Mouse (Mus musculus) CH12.LX (cell line): Measurements from ENCODE around the gene Pom121l2. TPM values are rescaled to one million over a fixed set of nuclear protein-coding genes. Genes with fewer than 3 reads are reported as not detected.
A peak's percentile ranks its signal among the peaks of the same experiment; 100 is the strongest.

Source experiments
- DNase-seq: peaks from one replicate; pipeline ENCODE4 v3.0.0-alpha.2; 2013; ENCODE audit errors: extremely low read depth
- H3K27ac ChIP-seq: 2 replicates; pipeline ENCODE4 v1.5.1; 2012; ENCODE audit warnings: low read depth, mild to moderate bottlenecking, control low read depth, moderate library complexity; ENCODE audit not compliant: insufficient read depth
- H3K27me3 ChIP-seq: replicated peaks from 2 replicates; pipeline ENCODE3; 2012; ENCODE audit warnings: inconsistent platforms
- H3K36me3 ChIP-seq, 2 experiments: replicated peaks in 1 of 2; 2 replicates each; pipeline versions ENCODE3 to v1.6.1; 2012; ENCODE audit warnings: inconsistent platforms in 1 of 2, low read length in 1 of 2, mild to moderate bottlenecking in 1 of 2, mixed read lengths in 1 of 2, moderate library complexity in 1 of 2; ENCODE audit not compliant: control insufficient read depth in 1 of 2, insufficient read depth in 1 of 2
- H3K4me1 ChIP-seq, 2 experiments: 2 replicates each; pipeline ENCODE4 v1.6.1; 2012; ENCODE audit warnings: inconsistent platforms in 1 of 2, moderate library complexity in 1 of 2; ENCODE audit not compliant: insufficient read depth in 2 of 2, control insufficient read depth in 1 of 2
- H3K4me2 ChIP-seq: 2 replicates; pipeline ENCODE4 v1.6.1; 2012; ENCODE audit warnings: low read depth, mild to moderate bottlenecking, control low read depth; ENCODE audit not compliant: poor library complexity, insufficient read depth, severe bottlenecking
- H3K4me3 ChIP-seq, 3 experiments: fragments of 150-350 bp in 1 of 3; sonication (generic) in 1 of 3; replicated peaks in 1 of 3; 2 replicates each; pipeline versions ENCODE3 to v1.5.1; 2011 to 2012; ENCODE audit warnings: low read depth in 2 of 3, low read length in 2 of 3, mild to moderate bottlenecking in 2 of 3, moderate library complexity in 2 of 3, control low read depth in 1 of 3, improper control_type of control experiment in 1 of 3, inconsistent platforms in 1 of 3, mixed read lengths in 1 of 3; ENCODE audit not compliant: poor library complexity in 1 of 3
- H3K79me2 ChIP-seq: replicated peaks from 2 replicates; pipeline ENCODE4 v1.6.1; 2012; ENCODE audit warnings: mild to moderate bottlenecking, moderate library complexity; ENCODE audit not compliant: control insufficient read depth, poor library complexity, insufficient read depth, severe bottlenecking; ENCODE audit errors: extremely low read depth
- H3K9ac ChIP-seq: 2 replicates; pipeline ENCODE4 v1.6.1; 2012; ENCODE audit warnings: low read depth, mild to moderate bottlenecking, control low read depth, moderate library complexity; ENCODE audit not compliant: insufficient read depth
- H3K9me3 ChIP-seq: replicated peaks from 2 replicates; pipeline ENCODE3; 2012; ENCODE audit warnings: low read length, inconsistent platforms, mixed read lengths
- CTCF ChIP-seq, 2 experiments: IDR thresholded peaks in 1 of 2; conservative IDR thresholded peaks in 1 of 2; 2 replicates each; pipeline ENCODE4 v1.5.1; 2011 to 2012; ENCODE audit warnings: low read depth in 2 of 2, low read length in 2 of 2, improper control_type of control experiment in 1 of 2, inconsistent platforms in 1 of 2, mild to moderate bottlenecking in 1 of 2, moderate library complexity in 1 of 2
- ELF1 ChIP-seq: IDR thresholded peaks from 2 replicates; pipeline ENCODE4 v1.6.1; 2014; ENCODE audit warnings: low read depth, mild to moderate bottlenecking, inconsistent platforms, low read length, improper control_type of control experiment
- GABPA ChIP-seq: IDR thresholded peaks from 2 replicates; pipeline ENCODE4 v1.6.1; 2012; ENCODE audit warnings: low read depth, low read length, improper control_type of control experiment, inconsistent platforms; ENCODE audit not compliant: insufficient replicate concordance
- JUND ChIP-seq: conservative IDR thresholded peaks from 2 replicates; pipeline ENCODE4 v1.6.1; 2011; ENCODE audit warnings: low read depth, low read length, improper control_type of control experiment
- KAT2A ChIP-seq: IDR thresholded peaks from 2 replicates; pipeline ENCODE4 v1.6.1; 2012; ENCODE audit warnings: low read length, improper control_type of control experiment, inconsistent platforms; ENCODE audit not compliant: insufficient replicate concordance
- MAFK ChIP-seq: IDR thresholded peaks from 2 replicates; pipeline ENCODE4 v1.6.1; 2011; ENCODE audit warnings: low read length, improper control_type of control experiment; ENCODE audit not compliant: insufficient replicate concordance
- MAX ChIP-seq: IDR thresholded peaks from 2 replicates; pipeline ENCODE4 v1.6.1; 2011; ENCODE audit warnings: low read length, improper control_type of control experiment
- MAZ ChIP-seq: IDR thresholded peaks from 2 replicates; pipeline ENCODE4 v1.6.1; 2012; ENCODE audit warnings: low read depth, mild to moderate bottlenecking, inconsistent platforms, low read length, improper control_type of control experiment, moderate library complexity
- NELFE ChIP-seq: IDR thresholded peaks from 2 replicates; pipeline ENCODE4 v1.6.1; 2011; ENCODE audit warnings: low read depth, low read length, improper control_type of control experiment
- NRF1 ChIP-seq: IDR thresholded peaks from 2 replicates; pipeline ENCODE4 v1.6.1; 2014; ENCODE audit warnings: low read depth, mild to moderate bottlenecking, inconsistent platforms, low read length, improper control_type of control experiment, moderate library complexity
- POLR2AphosphoS2 ChIP-seq: IDR thresholded peaks from 2 replicates; pipeline ENCODE4 v1.6.1; 2011; ENCODE audit warnings: low read depth, low read length, improper control_type of control experiment
- TBP ChIP-seq: conservative IDR thresholded peaks from 2 replicates; pipeline ENCODE4 v1.6.1; 2011; ENCODE audit warnings: low read depth, low read length, improper control_type of control experiment
- TCF12 ChIP-seq: IDR thresholded peaks from 2 replicates; pipeline ENCODE4 v1.6.1; 2014; ENCODE audit warnings: low read depth, mild to moderate bottlenecking, inconsistent platforms, low read length, improper control_type of control experiment
- UBTF ChIP-seq: IDR thresholded peaks from 2 replicates; pipeline ENCODE4 v1.6.1; 2012; ENCODE audit warnings: low read depth, mild to moderate bottlenecking, inconsistent platforms, low read length, improper control_type of control experiment, moderate library complexity
- USF2 ChIP-seq: conservative IDR thresholded peaks from 2 replicates; pipeline ENCODE4 v1.6.1; 2011; ENCODE audit warnings: low read depth, low read length, improper control_type of control experiment
- ZC3H11A ChIP-seq: IDR thresholded peaks from 2 replicates; pipeline ENCODE4 v1.6.1; 2012; ENCODE audit warnings: low read depth, mild to moderate bottlenecking, inconsistent platforms, low read length, improper control_type of control experiment
- ZMIZ1 ChIP-seq: IDR thresholded peaks from 2 replicates; pipeline ENCODE4 v1.6.1; 2012; ENCODE audit warnings: low read depth, mild to moderate bottlenecking, inconsistent platforms, low read length, improper control_type of control experiment
- ZNF384 ChIP-seq: IDR thresholded peaks from 2 replicates; pipeline ENCODE4 v1.6.1; 2012; ENCODE audit warnings: low read depth, low read length, improper control_type of control experiment, inconsistent platforms
- dilution Hi-C: fragments of 300-500 bp; cut with MboI; formaldehyde crosslinking; loops from 2 replicates; pipeline ENCODE4 v1.14.3; 2020; ENCODE audit warnings: low sequenced_read_pairs; ENCODE audit not compliant: extremely low pct_unique_long_range_greater_than_20kb, extremely low pct_ligation_motif_present
- in situ Hi-C: fragments of 300-500 bp; cut with MboI; formaldehyde crosslinking; loops from 3 replicates; pipeline ENCODE4 v1.14.3; 2019; ENCODE audit warnings: low sequenced_read_pairs, low pct_ligation_motif_present, low pct_unique_long_range_greater_than_20kb, mixed read lengths
- polyA plus RNA-seq: library from polyadenylated mRNA; unstranded; fragments of >175 nt; gene quantifications from 2 replicates; pipeline ENCODE4 v1.2.1, GENCODE M21; 2012; ENCODE audit warnings: low read depth; ENCODE audit not compliant: insufficient read length
- total RNA-seq, 2 experiments: library from RNA; depleted of rRNA; stranded (reverse); fragments of 300-350 nt in 1 of 2; fragments of >200 nt in 1 of 2; gene quantifications; 2 replicates each; pipeline ENCODE4 v1.2.3; 2012 to 2014

Gene Pom121l2
- total and polyA plus RNA-seq, 3 experiments: not detected

DNA sequence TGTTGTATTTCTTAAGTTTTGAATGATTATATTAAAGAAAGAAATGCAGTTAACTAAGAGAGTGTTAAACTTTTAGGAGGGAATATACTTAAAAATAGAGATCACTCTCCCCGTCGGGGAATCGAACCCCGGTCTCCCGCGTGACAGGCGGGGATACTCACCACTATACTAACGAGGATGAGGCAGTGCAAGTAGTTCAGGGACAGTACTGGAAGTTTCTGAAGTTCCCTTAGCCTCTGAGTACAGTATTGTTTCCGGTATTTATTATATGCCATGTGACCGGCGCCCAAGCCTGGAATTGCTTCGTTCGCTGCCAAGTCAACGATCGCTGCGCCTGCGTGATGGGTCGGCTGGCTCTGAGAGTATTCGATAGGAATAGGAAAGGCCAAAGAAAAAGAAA is 40.8 kb upstream of the Pom121l2 start (continued):
- TF ChIP-seq USF2 (peak; percentile 56), UBTF (no peak), ZC3H11A (no peak), ZNF384 (no peak), ZMIZ1 (no peak), KAT2A (0 out of 2 replicates have a peak, but pooled peaks have one; percentile 62), NRF1 (peak; percentile 76), NELFE (no peak), JUND (no peak), ELF1 (peak; percentile 90), GABPA (no peak), MAX (0 out of 2 replicates have a peak, but pooled peaks have one; percentile 40), CTCF (conservative IDR thresholded peaks at IDR 0.05 in 1 of 2, IDR thresholded peaks at IDR 0.05 in 1 of 2; ENCODE audit: low read depth in 2 of 2, low read length in 2 of 2) (no peak), TCF12 (no peak)

DNA sequence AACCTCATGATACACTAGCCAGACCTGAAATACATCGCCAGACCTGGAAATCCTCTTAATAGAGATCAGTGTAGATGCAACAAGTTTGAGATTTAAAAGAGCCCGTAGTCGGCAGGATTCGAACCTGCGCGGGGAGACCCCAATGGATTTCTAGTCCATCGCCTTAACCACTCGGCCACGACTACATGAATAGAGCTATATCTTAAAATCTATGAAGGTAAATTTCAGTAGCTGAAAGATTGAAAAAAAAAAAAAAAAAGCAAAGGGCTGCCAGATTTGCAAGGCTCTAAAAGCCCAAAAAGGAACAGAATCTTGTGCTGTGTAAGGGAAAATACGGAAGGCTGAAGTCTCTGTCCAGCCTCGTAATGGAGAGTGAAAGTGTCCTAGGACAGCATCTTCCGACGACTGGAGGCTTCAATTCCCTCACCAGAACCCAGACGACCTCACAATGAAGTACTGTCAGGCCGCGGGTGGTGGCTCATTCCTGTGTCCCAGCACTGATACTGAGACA is 40.1 kb upstream of the Pom121l2 start:
- peaks cover 6% of the 10 kb centered on the region for H3K27me3 ChIP-seq
- peak overlapping the region in 2 of 3 experiments; percentile 14 to 54 for H3K4me3 ChIP-seq
- H3K79me2 ChIP-seq: no peaks in the 10 kb centered on the region
- DNase-seq: peak; percentile 82
- H3K4me1 ChIP-seq: peaks cover 3 to 23% of the 10 kb centered on the region in 2 experiments; a peak in 2 of 4 replicates
- no peak overlapping the region for H3K27ac ChIP-seq
- in situ Hi-C loops: loop anchor here (25.0 kb wide), 3 partner anchors 229 to 1571 kb away; partner anchors contain the start of genes Hist1h2ai, Hist1h2bl, Hist1h2bm and Hist1h3h
- no peaks in the 10 kb centered on the region for H3K36me3 ChIP-seq
- H3K9me3 ChIP-seq: peaks cover 5% of the 10 kb centered on the region
- H3K4me2 ChIP-seq: peak overlapping the region; percentile 26; the same call in 1 of the 2 replicates
- peak overlapping the region; percentile 1; the same call in 1 of the 2 replicates for H3K9ac ChIP-seq
- TF ChIP-seq MAZ: no peak
- TF ChIP-seq CTCF (conservative IDR thresholded peaks at IDR 0.05 in 1 of 2, IDR thresholded peaks at IDR 0.05 in 1 of 2; ENCODE audit: low read depth in 2 of 2, low read length in 2 of 2): no peak
- TF ChIP-seq ELF1: peak; percentile 88
- peak; percentile 94 for TF ChIP-seq MAFK
- 0 out of 2 replicates have a peak, but pooled peaks have one; percentile 41 for TF ChIP-seq KAT2A
- no peak for TF ChIP-seq POLR2AphosphoS2
- TF ChIP-seq ZNF384: peak; percentile 98
- peak; percentile 99 for TF ChIP-seq TBP
- dilution Hi-C loops: no loop called here
